Mouse (Mus musculus) C2C12 (cell line): ENCODE measurements at regions not wholly inside any gene's neighbourhood (a gene's known extent, or its start where the extent isn't known, plus 50 kb on each side); places are given as distances from the start of the nearest gene placed in this dataset.

Experiments used
- CTCF ChIP-seq: IDR thresholded peaks from one replicate; pipeline ENCODE4 v1.5.1; 2011; ENCODE audit not compliant: control insufficient read depth, insufficient read depth, insufficient read length
- FOSL1 ChIP-seq: IDR thresholded peaks from one replicate; pipeline ENCODE4 v1.8.0; 2011; ENCODE audit warnings: mild to moderate bottlenecking, low read length; ENCODE audit not compliant: poor library complexity, insufficient read depth, severe bottlenecking
- MAX ChIP-seq: IDR thresholded peaks from one replicate; pipeline ENCODE4 v1.6.1; 2011; ENCODE audit warnings: mild to moderate bottlenecking, control low read depth
- MYOD1 ChIP-seq: IDR thresholded peaks from one replicate; pipeline ENCODE4 v1.6.1; 2011; ENCODE audit warnings: low read depth; ENCODE audit not compliant: control insufficient read depth, insufficient read length
- MYOG ChIP-seq: IDR thresholded peaks from one replicate; pipeline ENCODE4 v1.6.1; 2011; ENCODE audit not compliant: control insufficient read depth, insufficient read length; ENCODE audit errors: extremely low read depth
- USF1 ChIP-seq: IDR thresholded peaks from one replicate; pipeline ENCODE4 v1.6.1; 2011; ENCODE audit warnings: low read depth, mild to moderate bottlenecking, control low read depth, moderate library complexity

DNA sequence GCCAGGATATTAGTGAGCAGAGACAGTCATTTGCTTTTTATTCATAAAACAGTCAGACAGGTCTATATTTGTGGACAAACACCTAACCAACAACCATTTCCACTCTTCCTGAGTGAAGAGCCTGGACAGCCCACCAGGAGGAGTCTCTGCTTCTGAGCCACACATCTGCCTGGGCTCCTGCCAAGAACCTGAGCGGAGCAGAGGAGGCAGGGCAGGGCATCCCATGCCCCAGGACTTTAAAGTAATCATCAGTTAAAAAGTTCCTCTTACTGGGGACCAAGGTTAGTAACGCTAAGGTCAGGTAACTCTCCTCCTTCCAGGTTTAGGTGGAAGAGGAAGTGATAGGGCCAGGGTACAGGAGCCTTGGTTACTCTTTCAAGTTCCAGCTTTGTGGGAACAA is 144.1 kb upstream of the Zfp618 start:
- TF ChIP-seq CTCF (no peak), MYOD1 (no peak), USF1 (no peak), MAX (no peak), FOSL1 (no peak), MYOG (no peak)
